Mouse (Mus musculus): ENCODE measurements around the gene Rpl18. TPM values are rescaled to one million over a fixed set of nuclear protein-coding genes. Genes with fewer than 3 reads are reported as not detected.
A peak's percentile ranks its signal among the peaks of the same experiment; 100 is the strongest.

The Rpl18 gene
- polyA plus RNA-seq, 1 experiment = 1,119 TPM

DNA sequence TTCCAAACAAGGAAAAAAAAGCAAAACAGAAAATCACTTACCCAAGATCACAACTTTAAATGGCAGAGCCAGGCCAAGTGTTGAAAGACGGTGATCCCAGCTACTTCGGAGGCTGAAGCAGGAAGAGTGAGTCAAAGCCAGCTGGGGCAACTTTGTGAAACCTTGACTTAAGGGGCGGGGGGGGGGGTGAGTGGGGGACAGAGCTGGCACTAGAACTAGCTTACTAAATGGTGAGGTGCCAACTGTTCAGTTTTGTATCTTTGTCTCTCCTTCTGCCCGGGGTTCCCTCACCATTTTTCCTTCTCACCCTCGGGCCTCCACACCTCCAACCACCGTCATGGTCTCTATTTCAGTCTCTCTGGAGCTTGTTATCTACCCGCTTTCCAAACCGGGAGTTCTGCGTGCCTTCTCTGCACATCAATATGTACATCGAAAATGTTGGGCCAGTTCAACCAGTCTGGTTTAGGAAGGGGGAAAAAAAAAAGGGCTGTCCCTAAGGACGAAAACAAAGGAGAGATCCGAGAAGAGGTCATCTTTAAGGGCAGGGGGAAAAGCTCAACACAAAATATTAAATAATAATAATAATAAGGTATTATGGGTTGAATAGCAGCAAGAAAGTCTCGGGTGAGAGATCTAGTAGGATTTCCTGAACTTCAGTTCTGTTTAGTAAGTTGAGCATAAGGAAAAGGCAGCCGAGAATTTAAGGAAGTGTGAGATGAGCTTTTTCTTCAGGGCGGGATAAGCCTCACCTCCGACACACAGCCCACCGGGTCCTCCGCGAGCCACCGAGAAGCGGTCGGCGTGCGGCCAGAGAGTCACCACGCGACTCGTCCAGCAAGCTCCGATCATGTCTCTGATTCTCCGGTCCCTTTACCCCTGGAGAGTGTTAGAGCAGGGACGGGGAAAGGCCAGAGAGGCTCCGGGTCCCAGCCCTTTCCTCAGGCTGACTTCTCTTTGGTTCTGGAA is 2.0 kb downstream of the Rpl18 start:
- 5% methylated on average over 31 of the region's 31 CpGs for WGBS
- peaks cover 26% of the 10 kb centered on the region for H3K4me1 ChIP-seq (ENCODE audit: control insufficient read depth, insufficient read depth, low read length)
- no peak for DNase-seq
- TF ChIP-seq POLR2A (IDR thresholded peaks at IDR 0.05; ENCODE audit: borderline replicate concordance, extremely low read depth, low read depth, low read length) (no peak), CTCF (IDR thresholded peaks at IDR 0.05; ENCODE audit: insufficient read depth, low read length) (no peak)
- H3K4me3 ChIP-seq (replicated peaks; ENCODE audit: extremely low read depth, low read depth, low read length) = peak overlapping the region; percentile 94

DNA sequence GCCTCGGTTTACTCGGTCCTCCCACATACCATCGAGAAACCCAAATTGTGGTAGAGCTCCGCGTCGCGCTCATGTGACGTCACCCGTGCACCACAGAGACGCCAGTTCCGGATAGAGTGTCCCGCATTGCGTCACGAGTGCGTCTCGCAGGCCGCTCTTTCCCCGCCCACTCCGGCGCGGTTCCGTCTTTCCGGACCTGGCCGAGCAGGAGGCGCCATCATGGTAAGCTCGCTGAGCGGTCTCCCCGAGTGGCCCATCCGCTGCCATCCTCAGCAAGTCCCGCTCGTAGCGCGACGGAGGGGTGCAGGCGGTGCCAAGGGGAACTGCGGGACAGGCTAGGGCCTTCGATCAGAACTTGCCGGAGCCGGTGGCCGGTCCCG is 2.7 kb downstream of the Rpl18 start, which contains the start of gene Sphk2:
Gene Sphk2, minus strand, starts transcription at position 85 of the 380 bp plus-strand sequence.
- Histone ChIP-seq H3K4me3 (replicated peaks; ENCODE audit: extremely low read depth, low read depth, low read length) (peak within 1 kb of the TSS; percentile 94), H3K4me1 (ENCODE audit: control insufficient read depth, insufficient read depth, low read length) (peaks cover 26% of the 10 kb centered on the region)
- WGBS = under 1% methylated on average over 41 of the region's 41 CpGs
- DNase-seq = peak; percentile 98
- TF ChIP-seq POLR2A (IDR thresholded peaks at IDR 0.05; ENCODE audit: borderline replicate concordance, extremely low read depth, low read depth, low read length) (peak; percentile 98), CTCF (IDR thresholded peaks at IDR 0.05; ENCODE audit: insufficient read depth, low read length) (no peak)

DNA sequence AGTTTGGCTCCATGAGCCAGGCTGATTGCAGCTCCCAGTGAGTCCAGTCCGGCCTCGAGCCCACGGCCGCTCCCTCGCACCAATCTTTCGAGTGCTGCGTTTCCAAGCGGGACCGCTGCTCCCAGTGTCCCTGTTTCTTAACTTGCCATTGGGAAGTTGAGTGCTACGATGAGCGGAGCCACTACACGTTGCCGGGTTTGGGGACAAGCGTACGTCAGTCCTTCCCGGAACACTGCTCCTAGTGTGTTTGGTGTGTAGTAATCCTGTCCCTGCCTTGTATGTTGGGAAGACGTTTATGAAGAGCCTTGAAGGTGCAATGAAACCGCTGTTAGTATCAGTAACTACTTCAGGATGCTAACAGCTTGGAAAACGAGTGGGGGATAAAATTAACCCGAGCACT is 3.1 kb downstream of the Rpl18 start:
- Histone ChIP-seq H3K4me1 (ENCODE audit: control insufficient read depth, insufficient read depth, low read length) (peaks cover 24% of the 10 kb centered on the region), H3K4me3 (replicated peaks; ENCODE audit: extremely low read depth, low read depth, low read length) (peak overlapping the region; percentile 94)
- no peak for DNase-seq
- WGBS = under 1% methylated on average over 20 of the region's 20 CpGs
- no peak for TF ChIP-seq CTCF (IDR thresholded peaks at IDR 0.05; ENCODE audit: insufficient read depth, low read length)

DNA sequence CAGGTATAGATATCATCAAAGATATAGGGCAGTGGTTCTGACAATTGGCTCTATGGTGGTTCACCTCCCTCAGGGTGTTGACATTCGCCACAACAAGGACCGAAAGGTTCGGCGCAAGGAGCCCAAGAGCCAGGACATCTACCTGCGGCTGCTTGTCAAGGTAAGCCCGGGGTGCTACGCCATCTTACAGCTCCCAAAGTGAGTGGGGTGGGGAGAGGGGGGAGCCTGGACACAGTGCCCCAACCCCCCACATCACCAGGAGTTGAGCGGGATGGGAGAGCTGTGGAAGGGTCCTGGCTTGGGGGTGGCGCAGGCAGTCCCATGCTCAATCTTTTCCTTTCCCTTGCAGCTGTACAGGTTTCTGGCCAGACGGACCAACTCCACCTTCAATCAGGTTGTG is 3.9 kb downstream of the Rpl18 start:
- no peak for DNase-seq
- TF ChIP-seq CTCF (IDR thresholded peaks at IDR 0.05; ENCODE audit: insufficient read depth, low read length) (no peak), POLR2A (IDR thresholded peaks at IDR 0.05; ENCODE audit: borderline replicate concordance, extremely low read depth, low read depth, low read length) (no peak)
- H3K4me3 ChIP-seq (replicated peaks; ENCODE audit: extremely low read depth, low read depth, low read length) = no peak overlapping the region
- peaks cover 21% of the 10 kb centered on the region for H3K4me1 ChIP-seq (ENCODE audit: control insufficient read depth, insufficient read depth, low read length)
- 75% methylated on average over 10 of the region's 10 CpGs for WGBS

DNA sequence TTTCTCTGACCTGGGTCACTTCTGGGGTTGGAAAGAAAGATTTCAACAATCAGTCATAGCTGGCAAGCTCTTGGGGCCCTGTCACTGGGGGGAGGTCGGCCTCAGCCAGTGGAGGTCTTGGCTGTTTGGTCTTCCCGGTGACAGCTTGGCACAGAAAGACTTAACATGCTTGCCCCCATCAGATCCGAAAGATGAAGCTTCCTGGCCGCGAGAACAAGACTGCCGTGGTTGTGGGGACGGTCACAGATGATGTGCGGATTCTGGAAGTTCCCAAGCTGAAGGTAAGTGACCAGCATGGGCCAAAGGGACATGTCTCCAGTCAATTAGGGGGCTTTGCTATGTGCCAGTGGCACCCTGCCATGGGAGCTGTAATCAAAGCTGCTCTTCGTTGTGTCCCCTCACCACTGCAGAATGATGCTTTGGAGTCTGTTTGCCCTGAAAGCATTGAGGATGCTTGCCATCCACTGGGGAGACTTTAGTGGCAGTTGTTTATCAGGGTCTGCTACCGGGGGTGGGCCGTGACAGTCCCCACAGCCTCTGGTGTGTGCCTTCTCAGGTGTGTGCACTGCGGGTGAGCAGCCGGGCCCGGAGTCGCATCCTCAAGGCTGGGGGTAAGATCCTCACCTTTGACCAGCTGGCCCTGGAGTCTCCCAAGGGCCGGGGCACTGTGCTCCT is 4.6 kb downstream of the Rpl18 start:
- no peak for DNase-seq
- 85% methylated on average over 16 of the region's 16 CpGs for whole genome bisulfite sequencing

DNA sequence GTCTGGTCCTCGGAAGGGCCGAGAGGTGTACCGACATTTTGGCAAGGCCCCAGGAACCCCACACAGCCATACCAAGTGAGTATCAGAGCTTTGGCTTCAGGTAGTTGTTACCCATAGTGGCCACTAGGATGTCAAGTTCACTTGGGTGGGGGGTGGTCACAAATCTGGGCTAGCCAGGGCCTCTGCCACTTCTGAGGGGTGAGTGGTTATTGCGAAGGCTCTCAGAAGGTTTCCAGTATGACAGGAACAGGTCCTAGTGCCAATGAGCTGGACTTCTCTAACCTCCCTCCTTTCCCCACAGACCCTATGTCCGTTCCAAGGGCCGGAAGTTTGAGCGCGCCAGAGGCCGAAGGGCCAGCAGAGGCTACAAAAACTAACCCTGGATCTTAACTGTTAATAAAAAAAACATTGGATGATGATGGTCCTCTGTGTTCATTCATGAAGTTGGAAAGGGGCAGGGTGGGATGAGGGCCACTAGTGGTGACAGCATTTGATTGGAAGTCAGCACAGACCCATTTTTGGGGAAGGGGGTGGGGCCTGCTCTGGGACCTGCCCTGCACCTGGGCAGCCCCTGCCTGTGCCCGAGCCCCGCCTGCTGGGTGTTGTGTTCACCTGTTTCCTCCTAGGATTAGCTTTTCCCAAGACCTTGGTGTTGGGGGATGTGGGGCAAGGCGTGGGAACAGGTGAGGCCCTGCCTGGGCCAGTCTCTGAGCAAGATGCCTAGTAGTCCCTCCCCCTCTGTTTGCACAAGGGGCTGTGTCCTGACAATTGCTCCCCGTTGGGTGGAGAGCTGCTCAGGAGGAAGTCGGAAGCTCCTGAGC is 5.4 kb downstream of the Rpl18 start, which contains the start of gene Fam83e:
Gene Fam83e, plus strand, starts transcription at position 800 of the 821 bp plus-strand sequence.
- WGBS = 69% methylated on average over 14 of the region's 14 CpGs
- H3K4me1 ChIP-seq (ENCODE audit: control insufficient read depth, insufficient read depth, low read length) = peaks cover 13% of the 10 kb centered on the region
- H3K4me3 ChIP-seq (replicated peaks; ENCODE audit: extremely low read depth, low read depth, low read length) = no peak within 1 kb of the TSS
- no peak for DNase-seq
- no peak for TF ChIP-seq POLR2A (IDR thresholded peaks at IDR 0.05; ENCODE audit: borderline replicate concordance, extremely low read depth, low read depth, low read length)

More for the DNA sequence above, 4.6 kb downstream of the Rpl18 start:
- peaks cover 16% of the 10 kb centered on the region for H3K4me1 ChIP-seq (ENCODE audit: control insufficient read depth, insufficient read depth, low read length)
- H3K4me3 ChIP-seq (replicated peaks; ENCODE audit: extremely low read depth, low read depth, low read length) = no peak overlapping the region
- TF ChIP-seq CTCF (IDR thresholded peaks at IDR 0.05; ENCODE audit: insufficient read depth, low read length) = no peak
- TF ChIP-seq POLR2A (IDR thresholded peaks at IDR 0.05; ENCODE audit: borderline replicate concordance, extremely low read depth, low read depth, low read length) = no peak

DNA sequence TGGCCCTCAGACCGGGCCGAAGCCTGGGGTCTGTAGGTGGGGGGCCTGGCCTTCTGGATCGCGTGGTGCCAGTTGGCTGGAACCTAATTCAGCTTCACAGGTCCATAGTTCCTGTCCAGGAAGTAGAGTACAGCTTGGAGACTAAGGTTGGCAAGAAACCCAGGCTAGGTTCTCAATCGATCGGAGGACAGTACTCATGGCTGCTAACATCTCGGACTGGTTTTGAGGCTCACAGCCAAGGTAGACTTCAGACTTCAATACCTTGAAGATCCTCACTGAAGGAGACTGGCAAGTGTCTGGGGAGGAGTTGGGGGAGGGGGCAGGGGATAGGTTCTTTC is 5.9 kb downstream of the Rpl18 start:
- no peak overlapping the region for H3K4me3 ChIP-seq (replicated peaks; ENCODE audit: extremely low read depth, low read depth, low read length)
- no peak for TF ChIP-seq CTCF (IDR thresholded peaks at IDR 0.05; ENCODE audit: insufficient read depth, low read length)
- TF ChIP-seq POLR2A (IDR thresholded peaks at IDR 0.05; ENCODE audit: borderline replicate concordance, extremely low read depth, low read depth, low read length) = no peak
- H3K4me1 ChIP-seq (ENCODE audit: control insufficient read depth, insufficient read depth, low read length) = peaks cover 8% of the 10 kb centered on the region
- DNase-seq = no peak
- 63% methylated on average over 7 of the region's 7 CpGs for WGBS

DNA sequence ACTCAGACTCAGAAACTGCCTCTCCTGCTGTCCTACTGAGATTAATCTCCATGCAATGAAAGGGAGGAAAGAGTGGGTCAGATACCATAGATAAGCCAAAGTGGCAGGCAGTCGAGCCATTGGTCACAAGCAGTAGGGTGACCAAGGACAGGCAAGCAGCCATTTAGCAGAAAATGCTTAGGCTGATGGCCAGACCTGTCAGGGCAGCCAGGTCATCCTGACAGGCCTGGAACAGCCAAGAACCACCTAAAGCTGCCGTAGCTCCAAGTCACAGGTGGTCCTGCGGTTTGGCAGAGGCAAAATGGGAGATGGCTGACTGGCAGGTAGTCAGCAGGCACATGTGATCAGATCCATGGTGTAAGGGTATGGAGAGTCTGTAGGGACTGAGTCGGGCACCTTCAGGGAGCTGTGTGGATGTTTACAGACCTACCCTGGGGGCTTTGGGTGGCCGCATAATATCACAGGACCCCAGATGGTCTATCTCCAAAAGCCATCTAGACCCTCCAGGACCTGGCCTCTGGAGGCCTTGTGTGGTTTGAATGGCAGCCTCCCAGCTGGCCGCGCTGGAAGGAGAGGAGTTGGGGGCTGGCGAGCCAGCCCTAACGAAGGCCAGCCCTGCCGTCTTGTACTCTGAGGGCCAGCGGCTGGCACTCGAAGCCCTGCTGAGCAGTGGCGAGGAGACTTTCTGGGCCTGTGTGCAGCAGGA is 6.5 kb downstream of the Rpl18 start:
- WGBS = 69% methylated on average over 13 of the region's 13 CpGs
- Histone ChIP-seq H3K4me1 (ENCODE audit: control insufficient read depth, insufficient read depth, low read length) (peaks cover 8% of the 10 kb centered on the region), H3K4me3 (replicated peaks; ENCODE audit: extremely low read depth, low read depth, low read length) (no peak overlapping the region)
- TF ChIP-seq POLR2A (IDR thresholded peaks at IDR 0.05; ENCODE audit: borderline replicate concordance, extremely low read depth, low read depth, low read length) = no peak
- no peak for DNase-seq

DNA sequence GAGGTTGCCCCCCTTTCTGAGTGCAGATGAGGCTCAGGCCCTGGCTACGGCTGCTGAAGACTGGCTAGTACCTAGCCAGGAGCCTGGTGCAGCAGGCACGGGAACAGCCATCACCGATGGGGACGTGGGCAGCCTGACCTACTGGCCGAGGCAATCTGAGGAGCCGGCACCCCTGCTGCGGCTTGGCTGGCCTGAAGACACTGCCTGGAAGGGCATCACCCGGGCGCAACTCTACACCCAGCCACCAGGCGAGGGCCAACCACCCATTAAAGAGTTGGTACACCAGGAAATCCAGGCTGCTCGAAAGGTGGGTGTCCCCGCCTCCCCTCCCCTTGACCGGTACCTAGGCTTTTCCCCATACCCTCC is 7.1 kb downstream of the Rpl18 start:
- Histone ChIP-seq H3K4me3 (replicated peaks; ENCODE audit: extremely low read depth, low read depth, low read length) (no peak overlapping the region), H3K4me1 (ENCODE audit: control insufficient read depth, insufficient read depth, low read length) (peaks cover 8% of the 10 kb centered on the region)
- WGBS = 71% methylated on average over 13 of the region's 13 CpGs
- DNase-seq = no peak
- TF ChIP-seq CTCF (IDR thresholded peaks at IDR 0.05; ENCODE audit: insufficient read depth, low read length) (no peak), POLR2A (IDR thresholded peaks at IDR 0.05; ENCODE audit: borderline replicate concordance, extremely low read depth, low read depth, low read length) (no peak)

Data from lung, adult 2 months (tissue).